Mouse (Mus musculus) R1 (cell line): ENCODE measurements around the gene Olfr381.

Experiments
- DNase-seq: peaks from one replicate; pipeline ENCODE4 v3.0.0-alpha.2; 2018; ENCODE audit warnings: low read depth, low spot score

Olfr381 gene

GRCm38 (mm10) chr11:73491503-73491902, at the start of gene Olfr381:
Gene Olfr381 (minus strand): TSS chr11:73491603.
- DNase-seq: no peak

DNA sequence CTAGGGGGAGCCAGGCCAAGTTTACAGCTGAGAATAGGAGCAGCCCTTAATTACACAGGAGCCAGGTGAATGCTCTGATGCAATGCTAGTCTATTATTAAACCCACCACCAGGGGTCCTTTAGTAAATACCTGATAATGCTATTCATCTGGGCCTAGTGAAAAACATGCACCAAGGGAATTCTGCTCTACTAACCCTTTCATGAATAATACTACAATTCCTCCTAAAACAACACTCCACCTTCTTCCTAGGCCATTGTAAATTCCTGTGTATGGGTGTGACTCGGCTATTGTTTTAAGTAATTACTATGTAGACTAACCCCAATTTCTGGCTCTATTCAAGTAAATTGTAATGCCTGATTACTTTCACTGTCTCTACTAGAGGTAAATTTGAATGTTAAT, 37.6 kb upstream of the Olfr381 start:
- peak; percentile 85 for DNase-seq

- DNase-seq: no peak
These were observed 25.7 kb upstream of the Olfr381 start, which contains the start of gene Olfr382 for GRCm38 (mm10) chr11:73517097-73517496. Gene Olfr382 (minus strand): TSS chr11:73517197.

DNA sequence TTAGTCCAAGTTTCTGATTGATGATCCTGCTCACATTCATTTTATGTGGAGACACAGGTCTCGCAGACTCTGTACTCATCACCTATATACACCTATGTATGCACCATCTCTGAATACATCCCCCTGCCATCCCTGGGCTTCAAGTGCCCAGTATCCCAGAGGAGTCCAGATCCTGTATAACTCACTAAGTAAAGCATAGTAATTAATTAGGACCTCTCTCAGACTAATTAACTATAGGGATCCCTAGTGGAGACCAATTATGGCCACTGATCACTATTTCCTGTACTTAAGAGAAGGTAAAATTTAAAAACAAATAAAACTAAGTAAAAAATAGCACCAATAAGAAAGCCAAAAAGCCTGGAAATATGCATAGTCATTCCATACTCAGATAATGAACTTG, 34.0 kb downstream of the Olfr381 start, which contains the start of gene Olfr380:
TSS of gene Olfr380 (minus strand) at position 101 of the 400 bp plus-strand sequence.
- no peak for DNase-seq
